Mouse (Mus musculus): ENCODE measurements at regions not wholly inside any gene's neighbourhood (a gene's known extent, or its start where the extent isn't known, plus 50 kb on each side); places are given as distances from the start of the nearest gene placed in this dataset.
A peak's percentile ranks its signal among the peaks of the same experiment; 100 is the strongest.

- DNase-seq, result no peak
Observed at GRCm38 (mm10) chr2:171800511-171801268, 242.6 kb downstream of the Cbln4 start.

GRCm38 (mm10) chr2:171799351-171799750, 243.9 kb downstream of the Cbln4 start:
- no peak for DNase-seq

GRCm38 (mm10) chr2:171790686-171791085, 252.6 kb downstream of the Cbln4 start:
- no peak for DNase-seq

GRCm38 (mm10) chr2:171766193-171766930, 276.9 kb downstream of the Cbln4 start:
- peak; percentile 58 for DNase-seq

GRCm38 (mm10) chr2:171765071-171765470, 278.2 kb downstream of the Cbln4 start:
- no peak for DNase-seq

- DNase-seq, result no peak
Observed at GRCm38 (mm10) chr2:171753502-171753901, 289.8 kb downstream of the Cbln4 start.

GRCm38 (mm10) chr2:171747162-171747561, 296.1 kb downstream of the Cbln4 start:
- DNase-seq, result peak; percentile 55

GRCm38 (mm10) chr2:171743111-171743510, 300.2 kb downstream of the Cbln4 start:
- DNase-seq, result peak; percentile 35

GRCm38 (mm10) chr2:171742706-171743105, 300.6 kb downstream of the Cbln4 start:
- DNase-seq, result peak; percentile 66

- peak; percentile 75 for DNase-seq
Observed at GRCm38 (mm10) chr2:171737761-171738160, 305.5 kb downstream of the Cbln4 start.

GRCm38 (mm10) chr2:171735061-171735490, 308.2 kb downstream of the Cbln4 start:
- peak; percentile 60 for DNase-seq

- DNase-seq, result peak; percentile 75
Observed at GRCm38 (mm10) chr2:171734634-171734987, 308.7 kb downstream of the Cbln4 start.

GRCm38 (mm10) chr2:171733965-171734633, 309.2 kb downstream of the Cbln4 start:
- DNase-seq, result peak; percentile 28

- peak; percentile 35 for DNase-seq
Observed at GRCm38 (mm10) chr2:171719269-171719668, 324.0 kb downstream of the Cbln4 start.

GRCm38 (mm10) chr2:171718855-171719254, 324.4 kb downstream of the Cbln4 start:
- peak; percentile 57 for DNase-seq

GRCm38 (mm10) chr2:171712816-171713570, 330.3 kb downstream of the Cbln4 start:
- peak; percentile 66 for DNase-seq

GRCm38 (mm10) chr2:171693526-171693925, 349.7 kb downstream of the Cbln4 start:
- DNase-seq, result peak; percentile 74

- peak; percentile 5 for DNase-seq
Observed at GRCm38 (mm10) chr2:171690781-171691180, 352.5 kb downstream of the Cbln4 start.

GRCm38 (mm10) chr2:171689102-171689501, 354.2 kb downstream of the Cbln4 start:
- DNase-seq, result peak; percentile 9

- peak; percentile 84 for DNase-seq
Observed at GRCm38 (mm10) chr2:171677998-171678397, 365.3 kb downstream of the Cbln4 start.

- DNase-seq, result peak; percentile 89
Observed at GRCm38 (mm10) chr2:171677128-171677527, 366.1 kb downstream of the Cbln4 start.

- DNase-seq, result peak; percentile 87
Observed at GRCm38 (mm10) chr2:171676083-171676482, 367.2 kb downstream of the Cbln4 start.

- peak; percentile 92 for DNase-seq
Observed at GRCm38 (mm10) chr2:171675411-171675810, 367.9 kb downstream of the Cbln4 start.

All from heart, adult 11 months (tissue).